Mouse (Mus musculus): ENCODE results near the gene Kif26b. TPM values are rescaled to one million over a fixed set of nuclear protein-coding genes. Genes with fewer than 3 reads are reported as not detected.
A peak's percentile ranks its signal among the peaks of the same experiment; 100 is the strongest.

The Kif26b gene
- polyA plus RNA-seq, 1 experiment from 2014 or later, result 2.7 TPM

GRCm38 (mm10) chr1:178855974-178856373 lies 327.0 kb downstream of the Kif26b start:
- H3K9ac ChIP-seq (ENCODE audit: low read length), result no peak overlapping the region
- no peaks in the 10 kb centered on the region for H3K36me3 ChIP-seq (ENCODE audit: control insufficient read depth, insufficient read depth, low read length)
- ATAC-seq (peak; percentile 93), DNase-seq (ENCODE audit: low spot score) (peak; percentile 90)
- H3K27ac ChIP-seq (ENCODE audit: low read depth, low read length), result peak overlapping the region; percentile 86
- H3K9me3 ChIP-seq (replicated peaks; ENCODE audit: control insufficient read depth, low read length), result no peaks in the 10 kb centered on the region
- WGBS, result 3% methylated on average over 6 of the region's 6 CpGs
- H3K4me2 ChIP-seq (ENCODE audit: low read length), result no peak overlapping the region
- H3K4me3 ChIP-seq (ENCODE audit: low read depth, low read length), result no peak overlapping the region
- no peaks in the 10 kb centered on the region for H3K27me3 ChIP-seq (replicated peaks; ENCODE audit: control insufficient read depth, insufficient read depth, low read length)
- peaks cover 25% of the 10 kb centered on the region for H3K4me1 ChIP-seq (ENCODE audit: control insufficient read depth, insufficient read depth, low read length)

GRCm38 (mm10) chr1:178860671-178861391 lies 331.9 kb downstream of the Kif26b start:
- 20% methylated on average over 8 of the region's 8 CpGs for WGBS
- Histone ChIP-seq H3K9me3 (replicated peaks; ENCODE audit: control insufficient read depth, low read length) (no peaks in the 10 kb centered on the region), H3K36me3 (ENCODE audit: control insufficient read depth, insufficient read depth, low read length) (no peaks in the 10 kb centered on the region), H3K4me1 (ENCODE audit: control insufficient read depth, insufficient read depth, low read length) (peaks cover 26% of the 10 kb centered on the region), H3K9ac (ENCODE audit: low read length) (no peak overlapping the region), H3K27ac (ENCODE audit: low read depth, low read length) (peak overlapping the region; percentile 52; the same call in 1 of the 2 replicates), H3K4me2 (ENCODE audit: low read length) (no peak overlapping the region), H3K4me3 (ENCODE audit: low read depth, low read length) (no peak overlapping the region), H3K27me3 (replicated peaks; ENCODE audit: control insufficient read depth, insufficient read depth, low read length) (no peaks in the 10 kb centered on the region)
- peak; percentile 40 for ATAC-seq
- peak; percentile 64 for DNase-seq (ENCODE audit: low spot score)

GRCm38 (mm10) chr1:178861392-178861762 lies 332.5 kb downstream of the Kif26b start:
- no peak overlapping the region for H3K9ac ChIP-seq (ENCODE audit: low read length)
- H3K4me1 ChIP-seq (ENCODE audit: control insufficient read depth, insufficient read depth, low read length), result peaks cover 22% of the 10 kb centered on the region
- WGBS, result 34% methylated on average over 8 of the region's 8 CpGs
- DNase-seq (ENCODE audit: low spot score) (peak; percentile 47), ATAC-seq (no peak)
- no peaks in the 10 kb centered on the region for H3K9me3 ChIP-seq (replicated peaks; ENCODE audit: control insufficient read depth, low read length)
- no peak overlapping the region for H3K4me2 ChIP-seq (ENCODE audit: low read length)
- H3K27ac ChIP-seq (ENCODE audit: low read depth, low read length), result peak overlapping the region; percentile 50; the same call in 1 of the 2 replicates
- no peak overlapping the region for H3K4me3 ChIP-seq (ENCODE audit: low read depth, low read length)
- H3K27me3 ChIP-seq (replicated peaks; ENCODE audit: control insufficient read depth, insufficient read depth, low read length), result no peaks in the 10 kb centered on the region
- no peaks in the 10 kb centered on the region for H3K36me3 ChIP-seq (ENCODE audit: control insufficient read depth, insufficient read depth, low read length)

- no peak overlapping the region for H3K27ac ChIP-seq (ENCODE audit: low read depth, low read length)
- 84% methylated on average over 6 of the region's 6 CpGs for WGBS
- no peaks in the 10 kb centered on the region for H3K27me3 ChIP-seq (replicated peaks; ENCODE audit: control insufficient read depth, insufficient read depth, low read length)
- H3K9me3 ChIP-seq (replicated peaks; ENCODE audit: control insufficient read depth, low read length), result no peaks in the 10 kb centered on the region
- H3K9ac ChIP-seq (ENCODE audit: low read length), result no peak overlapping the region
- no peak overlapping the region for H3K4me2 ChIP-seq (ENCODE audit: low read length)
- H3K36me3 ChIP-seq (ENCODE audit: control insufficient read depth, insufficient read depth, low read length), result no peaks in the 10 kb centered on the region
- DNase-seq (ENCODE audit: low spot score) (no peak), ATAC-seq (no peak)
- H3K4me1 ChIP-seq (ENCODE audit: control insufficient read depth, insufficient read depth, low read length), result peaks cover 14% of the 10 kb centered on the region
- H3K4me3 ChIP-seq (ENCODE audit: low read depth, low read length), result no peak overlapping the region
Measured at GRCm38 (mm10) chr1:178863756-178864155, 334.8 kb downstream of the Kif26b start.

GRCm38 (mm10) chr1:178864297-178864696 lies 335.4 kb downstream of the Kif26b start:
- Histone ChIP-seq H3K4me1 (ENCODE audit: control insufficient read depth, insufficient read depth, low read length) (peaks cover 14% of the 10 kb centered on the region), H3K9me3 (replicated peaks; ENCODE audit: control insufficient read depth, low read length) (no peaks in the 10 kb centered on the region), H3K9ac (ENCODE audit: low read length) (no peak overlapping the region), H3K27ac (ENCODE audit: low read depth, low read length) (no peak overlapping the region), H3K4me3 (ENCODE audit: low read depth, low read length) (no peak overlapping the region), H3K36me3 (ENCODE audit: control insufficient read depth, insufficient read depth, low read length) (no peaks in the 10 kb centered on the region), H3K4me2 (ENCODE audit: low read length) (no peak overlapping the region), H3K27me3 (replicated peaks; ENCODE audit: control insufficient read depth, insufficient read depth, low read length) (no peaks in the 10 kb centered on the region)
- DNase-seq (ENCODE audit: low spot score) (no peak), ATAC-seq (no peak)
- 69% methylated on average over 4 of the region's 4 CpGs for WGBS

- H3K4me1 ChIP-seq (ENCODE audit: control insufficient read depth, insufficient read depth, low read length), result no peaks in the 10 kb centered on the region; the same call in 1 of the 2 replicates
- no peak for ATAC-seq
Measured at GRCm38 (mm10) chr1:178866757-178867156, 337.8 kb downstream of the Kif26b start.

GRCm38 (mm10) chr1:178871055-178871454 lies 342.1 kb downstream of the Kif26b start:
- Histone ChIP-seq H3K9me3 (replicated peaks; ENCODE audit: control insufficient read depth, low read length) (no peaks in the 10 kb centered on the region), H3K27ac (ENCODE audit: low read depth, low read length) (no peak overlapping the region), H3K27me3 (replicated peaks; ENCODE audit: control insufficient read depth, insufficient read depth, low read length) (no peaks in the 10 kb centered on the region), H3K36me3 (ENCODE audit: control insufficient read depth, insufficient read depth, low read length) (no peaks in the 10 kb centered on the region), H3K4me3 (ENCODE audit: low read depth, low read length) (no peak overlapping the region), H3K4me1 (ENCODE audit: control insufficient read depth, insufficient read depth, low read length) (no peaks in the 10 kb centered on the region), H3K9ac (ENCODE audit: low read length) (no peak overlapping the region), H3K4me2 (ENCODE audit: low read length) (no peak overlapping the region)
- no peak for DNase-seq (ENCODE audit: low spot score)
- ATAC-seq, result no peak
- WGBS, result 65% methylated on average over 3 of the region's 3 CpGs

More at GRCm38 (mm10) chr1:178866757-178867156, 337.8 kb downstream of the Kif26b start:
- no peak overlapping the region for H3K4me2 ChIP-seq (ENCODE audit: low read length)
- H3K36me3 ChIP-seq (ENCODE audit: control insufficient read depth, insufficient read depth, low read length), result no peaks in the 10 kb centered on the region
- H3K9me3 ChIP-seq (replicated peaks; ENCODE audit: control insufficient read depth, low read length), result no peaks in the 10 kb centered on the region
- no peak overlapping the region for H3K27ac ChIP-seq (ENCODE audit: low read depth, low read length)
- H3K4me3 ChIP-seq (ENCODE audit: low read depth, low read length), result no peak overlapping the region
- DNase-seq (ENCODE audit: low spot score), result no peak
- no peaks in the 10 kb centered on the region for H3K27me3 ChIP-seq (replicated peaks; ENCODE audit: control insufficient read depth, insufficient read depth, low read length)
- H3K9ac ChIP-seq (ENCODE audit: low read length), result no peak overlapping the region
- WGBS, result 89% methylated on average over 4 of the region's 4 CpGs

- Histone ChIP-seq H3K9ac (ENCODE audit: low read length) (no peak overlapping the region), H3K4me1 (ENCODE audit: control insufficient read depth, insufficient read depth, low read length) (no peaks in the 10 kb centered on the region), H3K4me2 (ENCODE audit: low read length) (no peak overlapping the region), H3K4me3 (ENCODE audit: low read depth, low read length) (no peak overlapping the region), H3K36me3 (ENCODE audit: control insufficient read depth, insufficient read depth, low read length) (no peaks in the 10 kb centered on the region), H3K9me3 (replicated peaks; ENCODE audit: control insufficient read depth, low read length) (no peaks in the 10 kb centered on the region), H3K27ac (ENCODE audit: low read depth, low read length) (no peak overlapping the region), H3K27me3 (replicated peaks; ENCODE audit: control insufficient read depth, insufficient read depth, low read length) (no peaks in the 10 kb centered on the region)
- WGBS, result 17% methylated on average over 2 of the region's 2 CpGs
- ATAC-seq, result no peak
- peak; percentile 59 for DNase-seq (ENCODE audit: low spot score)
Measured at GRCm38 (mm10) chr1:178876926-178877325, 348.0 kb downstream of the Kif26b start.

- Histone ChIP-seq H3K9me3 (replicated peaks; ENCODE audit: control insufficient read depth, low read length) (no peaks in the 10 kb centered on the region), H3K9ac (ENCODE audit: low read length) (no peak overlapping the region), H3K27ac (ENCODE audit: low read depth, low read length) (no peak overlapping the region), H3K4me1 (ENCODE audit: control insufficient read depth, insufficient read depth, low read length) (no peaks in the 10 kb centered on the region), H3K27me3 (replicated peaks; ENCODE audit: control insufficient read depth, insufficient read depth, low read length) (no peaks in the 10 kb centered on the region), H3K36me3 (ENCODE audit: control insufficient read depth, insufficient read depth, low read length) (no peaks in the 10 kb centered on the region), H3K4me2 (ENCODE audit: low read length) (no peak overlapping the region), H3K4me3 (ENCODE audit: low read depth, low read length) (no peak overlapping the region)
- 50% methylated on average over 1 of the region's 1 CpGs for WGBS
- no peak for ATAC-seq
- no peak for DNase-seq (ENCODE audit: low spot score)
Measured at GRCm38 (mm10) chr1:178878676-178879075, 349.8 kb downstream of the Kif26b start.

Data from forebrain, embryonic 14.5 days (tissue).